Mouse (Mus musculus) urinary bladder, postnatal 4 days (tissue): ENCODE results near the gene Fnbp1l.

Source experiments
- DNase-seq, 2 experiments: peaks; one replicate each; pipeline ENCODE4 v3.0.0; 2021 to 2022; ENCODE audit warnings: low spot score in 2 of 2

The Fnbp1l gene

DNA sequence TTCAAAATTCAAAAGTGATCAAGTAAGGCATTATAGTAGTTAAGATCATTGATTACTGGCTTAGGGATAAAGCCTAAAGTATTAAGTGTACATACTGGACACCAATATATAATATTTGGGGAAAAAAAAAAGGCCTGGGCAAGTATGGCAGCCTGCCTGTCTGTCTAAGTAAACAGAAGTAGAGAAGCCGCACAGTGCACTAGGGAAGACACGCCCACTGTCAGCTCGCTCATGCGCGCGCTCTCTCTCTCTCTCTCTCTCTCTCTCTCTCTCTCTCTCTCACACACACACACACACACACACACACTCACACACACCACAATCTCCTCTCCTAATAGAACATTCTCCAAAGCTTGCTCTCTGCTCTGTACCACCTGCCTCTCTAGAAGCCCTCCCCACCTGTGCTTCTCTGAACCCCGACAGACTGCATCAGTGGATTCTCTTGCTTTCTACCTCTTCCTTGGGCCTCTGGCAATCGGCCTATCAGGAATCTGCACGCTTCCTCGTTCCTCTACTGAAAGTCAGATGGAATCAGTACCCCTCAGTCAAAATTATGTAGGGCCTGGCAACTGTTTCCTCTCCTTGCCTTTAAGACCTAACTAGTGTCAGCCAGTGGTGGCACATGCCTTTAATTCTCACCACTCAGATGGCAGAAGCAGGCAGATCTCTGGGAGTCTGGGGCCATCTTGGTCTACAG, 13.3 kb downstream of the Fnbp1l start:
- no peak for DNase-seq

DNA sequence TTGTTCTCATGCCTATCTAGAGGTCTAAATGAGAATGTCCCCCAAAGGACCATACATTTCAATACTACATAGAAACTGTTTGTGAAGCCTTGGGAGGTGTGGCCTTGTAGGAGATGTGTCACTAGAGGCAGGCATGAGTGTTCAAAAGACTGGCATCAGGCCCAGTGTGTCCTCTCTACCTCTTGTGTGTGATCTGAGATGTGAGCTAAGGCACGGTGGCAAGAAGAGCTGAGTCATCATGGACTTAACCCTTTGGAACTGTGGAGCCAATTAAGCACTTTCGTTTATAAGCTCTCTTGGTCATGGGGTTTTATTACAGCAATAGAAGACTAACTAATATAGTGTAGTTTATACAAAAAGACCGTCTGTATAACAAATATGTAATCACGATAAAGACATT, 16.3 kb downstream of the Fnbp1l start:
- DNase-seq: no peak

DNA sequence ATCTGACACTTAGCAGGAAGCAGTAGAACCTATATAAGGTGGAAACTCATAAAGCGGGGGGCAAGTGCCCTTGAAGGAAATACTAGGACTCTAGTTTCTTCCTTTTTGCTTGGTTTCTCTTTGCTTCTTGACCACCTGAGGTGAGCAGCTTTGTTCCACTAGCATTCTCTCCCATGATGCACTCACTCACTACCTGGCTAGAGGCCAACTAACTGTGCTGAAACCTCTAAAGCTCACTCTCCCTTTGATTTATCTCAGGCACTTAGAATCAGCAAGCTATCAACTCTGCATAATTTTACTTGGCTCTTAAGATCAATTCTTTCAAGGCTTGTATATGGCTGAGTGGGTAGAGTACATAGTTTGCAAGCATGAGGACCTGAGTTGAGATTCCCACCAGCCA, 17.1 kb downstream of the Fnbp1l start:
- DNase-seq: no peak

- no peak for DNase-seq
These were observed 20.2 kb downstream of the Fnbp1l start for GRCm38 (mm10) chr3:122599291-122599690.

DNA sequence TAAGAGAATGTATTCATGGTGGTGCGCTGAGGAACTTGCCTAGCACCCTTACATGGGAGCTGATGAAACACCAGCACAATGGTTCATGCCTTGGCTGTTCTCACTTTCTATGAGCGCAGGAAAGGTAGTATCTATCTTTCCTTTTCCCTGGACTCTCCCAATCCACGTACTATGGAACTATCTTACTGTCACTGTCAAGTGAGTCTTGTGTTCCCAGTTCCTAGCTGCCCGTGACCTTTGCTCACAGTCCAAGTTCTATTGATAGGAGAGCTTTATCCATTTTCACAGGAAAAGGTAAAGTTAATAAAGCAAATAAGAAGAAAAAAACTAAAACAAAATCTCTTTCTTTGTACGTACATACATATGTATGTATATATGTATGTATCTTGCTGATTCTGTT, 28.7 kb downstream of the Fnbp1l start:
- DNase-seq: no peak

DNA sequence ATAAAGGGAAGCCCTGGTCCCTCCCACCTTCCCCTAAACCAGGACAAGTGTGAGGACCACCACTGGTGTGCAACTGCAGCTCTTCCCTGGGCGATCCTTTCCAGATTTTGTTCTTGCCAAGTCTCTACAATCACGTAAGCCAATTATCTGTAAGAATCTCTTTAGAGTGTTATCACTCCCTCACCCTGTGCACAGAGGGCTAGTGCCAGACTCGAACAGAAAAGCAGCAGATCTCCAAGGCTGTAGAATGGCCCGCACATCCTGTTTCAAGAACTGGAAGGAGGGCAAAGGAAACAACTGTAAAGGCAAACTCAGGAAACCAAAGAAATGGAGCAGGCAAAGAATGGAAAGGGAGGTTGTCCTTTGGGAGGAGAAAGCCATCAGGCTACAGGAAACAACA, 29.2 kb downstream of the Fnbp1l start:
- DNase-seq: no peak

- no peak for DNase-seq
These were observed 32.4 kb downstream of the Fnbp1l start for GRCm38 (mm10) chr3:122586918-122587641.

DNA sequence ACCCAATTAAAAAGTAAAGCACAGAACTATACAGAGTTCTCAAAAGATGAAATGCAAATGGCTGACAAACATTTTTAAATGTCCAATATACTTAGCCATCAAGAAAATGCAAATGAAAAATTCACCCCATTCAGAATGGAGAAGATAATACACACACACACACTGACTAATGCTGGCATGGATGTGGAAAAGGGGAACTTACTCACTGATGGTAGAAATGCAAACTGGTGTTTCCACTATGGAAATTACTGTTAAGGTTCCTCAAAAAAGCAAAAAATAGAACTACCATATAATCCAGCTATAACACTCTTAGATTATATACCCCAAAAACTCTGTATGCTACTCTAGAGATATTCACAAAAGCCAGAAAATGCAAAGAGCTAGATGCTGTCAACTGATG, 42.2 kb downstream of the Fnbp1l start:
- no peak for DNase-seq

DNA sequence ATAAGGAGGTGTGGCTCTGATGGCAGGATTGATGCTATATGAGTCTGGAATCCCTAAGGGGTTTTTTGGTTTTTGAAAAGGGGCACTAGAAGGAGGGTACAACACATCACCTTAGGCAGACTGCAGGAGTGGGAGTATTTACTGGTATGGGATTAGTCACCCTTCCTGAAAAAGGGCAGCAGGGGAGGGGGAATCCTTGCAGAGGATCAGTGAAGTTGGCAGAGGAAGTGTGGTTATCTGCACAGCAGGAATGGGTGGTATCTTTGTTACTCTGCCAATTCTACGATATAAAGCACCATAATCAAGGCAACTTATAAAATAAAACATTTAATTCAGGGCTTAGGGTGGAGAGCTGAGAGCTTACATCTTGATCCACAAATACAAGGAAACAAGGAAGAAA, 44.6 kb downstream of the Fnbp1l start:
- DNase-seq: no peak

DNA sequence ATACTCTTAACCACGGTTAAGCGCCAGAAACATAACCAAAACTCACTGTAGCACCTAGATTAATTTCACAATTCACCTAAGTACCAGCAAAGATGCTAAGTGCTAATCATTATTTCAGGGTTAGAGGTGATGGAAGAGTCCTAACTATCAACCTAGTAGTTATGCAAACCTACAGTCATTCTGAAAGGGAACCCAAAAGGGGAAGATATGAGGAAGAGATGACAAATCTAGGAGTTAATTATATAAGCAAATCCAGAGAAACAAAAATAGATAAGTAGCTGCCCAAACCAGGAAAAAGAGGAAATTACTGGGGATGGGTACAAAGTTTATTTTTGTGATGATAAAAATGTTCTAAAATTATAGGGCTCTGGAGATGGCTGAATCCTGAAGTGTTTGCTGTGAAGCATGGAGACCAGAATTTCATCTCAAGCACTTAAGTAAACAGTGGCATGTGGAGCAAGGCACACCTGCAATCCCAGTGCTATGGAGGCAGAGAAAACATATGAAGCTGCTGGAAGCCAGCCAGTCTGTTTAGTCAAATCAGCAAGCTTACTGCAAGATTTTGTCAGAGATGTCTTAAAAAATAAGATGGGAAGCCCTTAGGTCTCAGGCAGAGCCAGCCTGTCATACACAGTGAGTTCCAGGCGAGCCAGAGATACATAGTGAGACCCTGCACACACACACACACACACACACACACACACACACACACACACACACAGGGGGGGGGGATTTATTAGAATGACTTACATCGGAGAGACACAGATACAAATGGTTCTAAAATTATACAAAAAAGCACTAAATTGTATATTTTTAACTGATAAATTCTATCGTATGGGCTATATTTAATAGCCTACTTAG, 45.9 kb downstream of the Fnbp1l start:
- no peak for DNase-seq

GRCm38 (mm10) chr3:122566549-122566948, 53.0 kb downstream of the Fnbp1l start:
- no peak for DNase-seq

DNA sequence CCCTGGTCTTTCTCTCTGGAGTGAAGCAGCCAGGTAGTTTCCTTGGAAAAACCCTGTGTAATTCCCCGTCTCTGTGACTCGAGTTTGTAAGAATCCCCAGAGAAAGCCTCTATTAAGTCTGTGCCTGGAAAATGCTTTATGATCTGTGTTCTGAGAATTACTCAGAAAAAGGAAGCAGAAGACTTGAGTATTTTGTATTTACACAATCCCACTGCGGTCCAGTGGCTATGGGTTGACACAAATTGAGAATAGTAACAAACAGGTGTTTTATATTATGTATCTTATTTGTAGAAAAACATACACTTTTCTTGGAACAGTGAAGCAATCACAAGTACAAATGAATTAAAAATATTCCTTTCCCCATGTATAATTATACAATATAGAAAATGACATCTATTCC, 53.4 kb downstream of the Fnbp1l start:
- DNase-seq: no peak

DNA sequence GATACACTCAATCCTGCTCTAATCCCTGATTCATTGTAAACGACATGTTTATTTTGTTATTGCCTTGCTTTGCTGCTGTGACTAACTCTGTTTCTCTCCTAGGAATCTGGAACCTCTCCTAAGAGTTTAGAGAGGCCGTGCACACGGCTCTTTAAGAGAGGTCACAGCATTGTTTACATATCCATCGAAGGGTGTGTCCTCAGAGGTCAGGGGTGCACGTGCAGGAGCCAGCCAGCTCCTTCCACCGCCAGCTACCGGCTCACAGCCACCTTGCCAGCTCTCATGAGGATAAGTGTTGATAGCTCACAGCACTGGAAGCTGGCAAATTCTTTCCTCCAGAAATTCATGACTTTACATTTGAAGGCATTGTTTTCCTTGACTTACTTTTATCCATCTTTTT, 54.2 kb downstream of the Fnbp1l start:
- DNase-seq: no peak

- DNase-seq: no peak
These were observed 61.7 kb downstream of the Fnbp1l start for GRCm38 (mm10) chr3:122557766-122558165.

DNA sequence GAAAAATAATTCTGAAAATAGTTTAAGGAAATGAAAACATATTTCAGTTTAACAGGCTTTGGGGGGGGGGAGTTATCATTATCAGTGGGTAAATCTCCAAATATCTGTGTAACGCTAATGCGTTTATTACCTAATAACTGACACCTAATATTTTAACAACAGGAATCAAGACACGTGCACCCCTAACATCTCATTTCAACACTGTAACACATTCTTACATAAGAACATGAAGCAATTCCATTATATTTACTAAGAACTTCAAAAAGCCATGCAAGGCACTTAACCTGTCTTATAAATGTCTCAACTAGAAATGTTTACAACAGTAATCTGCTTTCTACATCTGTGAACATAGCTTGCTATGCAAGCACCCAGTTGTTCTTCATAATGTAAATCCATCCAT, 68.3 kb downstream of the Fnbp1l start:
- no peak for DNase-seq

GRCm38 (mm10) chr3:122547469-122547868, 72.0 kb downstream of the Fnbp1l start:
- DNase-seq: no peak

DNA sequence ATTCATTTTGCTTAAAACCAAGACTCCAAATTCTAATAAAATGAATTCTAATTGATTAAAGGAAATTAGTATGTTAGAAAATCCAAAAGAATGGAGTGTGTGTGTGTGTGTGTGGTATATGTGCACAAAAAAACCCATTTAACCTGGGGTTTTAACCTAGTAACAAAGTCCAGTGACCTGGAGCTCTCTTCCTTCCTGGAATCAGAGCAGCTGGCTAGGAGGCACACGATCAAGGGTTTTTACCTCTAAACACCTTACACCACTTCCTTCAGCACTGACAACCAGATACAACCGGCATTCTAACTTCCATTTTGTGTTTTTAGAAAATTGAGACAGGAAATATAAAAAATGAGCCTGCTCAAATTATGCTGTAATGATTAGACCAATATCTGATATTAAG, 74.2 kb downstream of the Fnbp1l start:
- DNase-seq: no peak

DNA sequence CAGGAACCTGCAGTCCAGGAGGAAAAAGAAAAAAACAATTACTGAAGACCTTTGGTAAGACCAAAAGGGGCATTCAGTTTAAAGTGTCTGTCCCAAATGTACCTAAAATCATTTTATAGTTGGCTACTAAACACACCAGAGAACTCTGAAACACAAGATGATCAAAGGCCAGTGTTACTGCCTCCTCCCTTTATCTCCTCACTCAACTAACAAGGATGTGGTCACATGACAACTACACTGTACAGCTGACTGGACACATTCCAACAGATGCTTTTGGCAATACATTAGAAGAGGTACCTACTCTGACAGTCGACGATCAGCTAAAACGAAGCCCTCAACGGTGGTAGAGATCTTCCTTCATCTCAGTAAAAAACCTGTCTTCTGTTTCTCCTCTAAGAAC, 78.6 kb downstream of the Fnbp1l start:
- DNase-seq: no peak

DNA sequence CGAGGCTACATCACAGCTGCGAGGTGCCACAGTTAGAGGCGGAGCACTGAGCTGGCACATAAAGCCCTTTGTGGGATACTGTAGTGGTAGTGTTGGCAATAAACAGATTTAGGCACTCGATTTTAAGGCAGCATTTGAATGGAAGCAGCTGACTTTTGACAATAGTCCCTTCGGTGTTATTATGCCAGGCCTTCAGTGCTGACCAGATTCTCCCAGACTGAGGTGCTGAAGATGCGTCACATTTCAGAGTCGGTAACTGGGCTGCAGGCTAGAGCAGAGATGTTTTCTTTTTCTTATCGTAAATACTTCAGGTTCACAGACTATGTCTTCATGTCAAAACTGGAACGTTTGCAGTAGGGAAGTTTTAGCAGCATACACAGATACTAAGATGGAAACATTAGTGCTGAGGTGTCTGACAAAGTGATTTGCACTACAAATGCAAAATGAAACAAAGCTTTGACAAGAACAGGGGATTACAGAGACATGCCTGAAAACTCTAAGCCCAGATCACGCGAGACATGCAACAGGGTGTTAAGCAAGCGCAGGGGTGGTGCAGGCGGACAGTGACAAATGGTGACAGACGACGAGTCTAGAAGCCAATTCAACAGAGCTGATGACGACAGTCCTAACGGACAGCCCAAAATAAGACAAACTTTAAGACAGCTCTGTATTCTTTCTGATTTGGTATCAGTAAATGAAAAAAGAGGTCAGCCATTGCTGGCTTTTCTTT, 79.4 kb downstream of the Fnbp1l start:
- no peak for DNase-seq

DNA sequence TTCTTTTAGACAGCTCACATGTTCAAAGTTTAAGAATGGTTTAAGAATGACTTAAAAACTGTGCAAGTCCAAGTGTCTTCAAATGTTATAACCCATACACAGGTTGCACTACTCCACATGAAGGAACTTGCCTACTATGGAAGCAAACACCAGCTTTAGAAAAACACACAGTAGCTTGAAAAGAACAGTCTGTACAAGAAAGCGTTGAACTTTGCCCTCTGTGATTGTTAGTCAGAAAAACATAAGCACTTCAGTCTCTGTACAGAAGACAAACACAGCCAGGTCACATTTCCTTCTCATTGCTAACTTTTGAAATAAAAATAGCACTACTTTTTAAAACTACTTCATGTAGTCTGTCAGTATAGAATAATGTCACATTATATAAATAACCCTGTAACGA, 80.7 kb downstream of the Fnbp1l start:
- DNase-seq: no peak

DNA sequence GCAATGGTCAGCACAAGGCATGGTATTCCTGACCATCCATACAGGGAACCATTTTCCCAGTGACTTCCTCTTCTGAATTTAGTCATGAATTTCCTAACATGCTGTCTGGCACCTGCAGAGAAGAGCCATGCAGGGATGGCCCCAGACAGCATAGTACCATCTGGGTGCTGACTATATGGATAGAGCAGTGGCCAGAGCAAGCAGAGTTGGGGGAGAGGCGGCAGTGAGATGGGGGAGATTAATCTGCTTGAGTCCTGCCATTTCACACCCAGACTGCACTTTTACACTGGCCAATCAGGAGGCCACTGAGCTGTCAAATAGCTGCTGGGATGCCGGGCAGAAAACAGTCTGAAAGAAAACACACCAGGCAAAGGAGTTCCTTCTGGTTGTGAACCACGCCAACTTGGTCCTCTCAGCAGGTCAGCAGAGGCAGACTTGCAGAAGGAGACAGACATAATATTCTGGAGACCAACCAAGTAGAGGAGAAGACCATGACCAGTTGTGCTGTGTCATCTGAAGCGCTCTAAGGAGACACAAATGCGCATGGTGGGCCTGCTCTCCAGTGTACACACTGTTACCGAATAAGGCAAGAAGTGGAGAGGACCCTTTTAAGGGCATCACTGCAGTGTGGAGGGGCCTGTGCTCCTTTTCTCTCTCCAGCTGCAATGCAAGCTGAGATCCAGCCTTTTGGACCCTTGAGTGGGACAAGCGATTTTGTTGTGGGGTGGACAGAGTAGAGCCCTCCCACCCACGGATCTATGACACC, 83.4 kb downstream of the Fnbp1l start:
- DNase-seq: no peak
